Mouse (Mus musculus) testis, adult 2 months (tissue): ENCODE results near the gene Abtb1.

ENCODE experiments used
- CTCF ChIP-seq: fragments of 200-500 bp; IDR thresholded peaks from 2 replicates; pipeline ENCODE4 v1.5.1; 2012; ENCODE audit warnings: low read depth, mild to moderate bottlenecking, inconsistent platforms, low read length, moderate library complexity; ENCODE audit not compliant: control insufficient read depth, insufficient read depth, insufficient replicate concordance
- POLR2A ChIP-seq: fragments of 200-500 bp; IDR thresholded peaks from 2 replicates; pipeline ENCODE4 v1.6.1; 2012; ENCODE audit warnings: low read depth, mild to moderate bottlenecking, inconsistent platforms, low read length, moderate library complexity; ENCODE audit not compliant: control insufficient read depth

DNA sequence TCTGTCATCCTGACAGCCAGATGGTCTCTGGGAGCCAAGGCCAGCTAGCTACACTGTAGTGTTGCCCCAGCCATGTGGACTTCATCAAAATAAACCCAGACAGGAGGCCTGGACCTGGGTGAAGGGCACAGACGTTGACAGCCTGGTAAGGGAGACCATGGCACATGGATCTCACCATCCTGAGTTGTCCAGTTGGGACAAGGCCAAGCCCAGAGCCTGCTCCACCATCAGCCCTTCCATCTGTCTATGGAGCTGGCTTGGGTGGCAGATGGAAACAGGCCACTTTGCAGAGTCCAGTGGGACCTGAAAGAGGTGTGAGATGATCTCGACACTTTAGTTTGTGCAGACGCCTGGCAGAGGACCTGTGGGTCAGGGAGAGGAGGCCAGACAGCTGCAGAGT is 41.0 kb downstream of the Abtb1 start:
- TF ChIP-seq POLR2A (no peak), CTCF (no peak)
